8 mouse cellular contexts compared by ENCODE assay signal in the genomic region with DNA sequence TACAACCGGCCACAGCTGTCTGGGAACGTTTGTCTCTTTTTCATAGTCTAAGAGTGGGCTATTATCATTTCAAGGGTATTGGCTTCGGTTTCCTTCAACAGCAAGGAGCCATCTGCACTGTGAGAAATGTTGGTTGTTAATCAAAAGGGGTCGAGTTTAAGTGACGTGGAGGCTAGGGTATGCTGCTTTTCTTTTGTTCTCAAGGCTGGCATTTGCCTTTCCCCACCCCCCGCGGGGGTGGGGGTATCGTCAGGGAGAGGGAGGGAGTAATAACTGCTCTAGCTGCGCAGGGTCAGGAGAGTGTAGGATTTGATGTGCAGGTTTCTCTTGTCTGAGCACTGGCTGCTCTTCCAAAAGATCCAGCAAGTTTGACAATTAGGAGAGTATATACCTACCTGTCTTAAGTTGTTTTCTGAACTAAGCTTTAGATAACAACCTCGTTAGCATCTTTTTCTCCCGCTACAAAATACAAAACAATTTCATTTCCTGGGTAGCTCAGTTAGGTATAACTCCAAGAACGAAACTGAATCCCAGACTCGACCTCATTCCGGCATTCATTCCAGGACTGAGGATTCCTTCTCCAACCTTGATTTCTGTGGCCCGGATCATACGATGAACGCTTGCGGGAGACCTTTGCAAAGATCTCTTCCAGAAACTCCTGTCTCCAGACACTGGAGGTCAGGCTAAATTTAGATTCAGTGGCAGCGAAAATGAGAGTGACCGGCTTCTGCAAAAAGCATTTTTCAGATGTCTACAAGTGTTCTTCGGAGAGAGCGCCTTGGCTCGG. TPM values are rescaled to one million over a fixed set of nuclear protein-coding genes. Genes with fewer than 3 reads are reported as not detected.
DNase-seq lines count a peak whose midpoint lies in the region; ATAC-seq and TF ChIP-seq lines count a peak whose summit lies in the region.

No protein-coding gene starts in this region.

- H3K27me3 ChIP-seq in embryonic facial prominence, embryonic 15.5 days: no peaks in the 10 kb centered on the region
- H3K27me3 ChIP-seq in hindbrain, embryonic 14.5 days (ENCODE audit: control insufficient read depth, insufficient read depth, low read length): no peaks in the 10 kb centered on the region
- no peaks in the 10 kb centered on the region for H3K27me3 ChIP-seq in liver, embryonic 15.5 days

- H3K36me3 ChIP-seq in embryonic facial prominence, embryonic 15.5 days: no peaks in the 10 kb centered on the region
- H3K36me3 ChIP-seq in hindbrain, embryonic 14.5 days (replicated peaks; ENCODE audit: control insufficient read depth, insufficient read depth): no peaks in the 10 kb centered on the region
- no peaks in the 10 kb centered on the region for H3K36me3 ChIP-seq in liver, embryonic 15.5 days (replicated peaks)

- H3K9me3 ChIP-seq in embryonic facial prominence, embryonic 15.5 days (replicated peaks): no peaks in the 10 kb centered on the region
- no peaks in the 10 kb centered on the region for H3K9me3 ChIP-seq in hindbrain, embryonic 14.5 days (ENCODE audit: control insufficient read depth, low read length)
- H3K9me3 ChIP-seq in liver, embryonic 15.5 days (replicated peaks): no peaks in the 10 kb centered on the region

- H3K27ac ChIP-seq in bone marrow, adult 2 months (ENCODE audit: control insufficient read depth, insufficient read depth, low read depth, low read length, poor library complexity): peak overlapping the region; percentile 77
- H3K27ac ChIP-seq in embryonic facial prominence, embryonic 15.5 days (replicated peaks): peak overlapping the region; percentile 89
- H3K27ac ChIP-seq in hindbrain, embryonic 14.5 days: peak overlapping the region; percentile 93
- H3K27ac ChIP-seq in liver, embryonic 15.5 days (replicated peaks): peak overlapping the region; percentile 89

- peak; percentile 26 for DNase-seq in right cerebral cortex, adult 18-20 months
- no peak for DNase-seq in right cerebral cortex, postnatal 36 days (ENCODE audit: low spot score in 2 of 2)
- peak; percentile 69 for DNase-seq in hindbrain, embryonic 14.5 days (ENCODE audit: low spot score)
- peak; percentile 47 for DNase-seq in ovary, postnatal 36 days (ENCODE audit: low spot score)
- DNase-seq in urinary bladder, postnatal 25 days (ENCODE audit: low spot score): no peak

- under 1% methylated on average over 23 of the region's 23 CpGs for WGBS in bone marrow, adult 2 months
- under 1% methylated on average over 23 of the region's 23 CpGs for WGBS in embryonic facial prominence, embryonic 15.5 days
- WGBS in hindbrain, embryonic 14.5 days: under 1% methylated on average over 23 of the region's 23 CpGs
- 1% methylated on average over 23 of the region's 23 CpGs for WGBS in liver, embryonic 15.5 days (ENCODE audit: insufficient replicate concordance)

- H3K9ac ChIP-seq in embryonic facial prominence, embryonic 15.5 days: peak overlapping the region; percentile 53
- H3K9ac ChIP-seq in hindbrain, embryonic 14.5 days: peak overlapping the region; percentile 68
- H3K9ac ChIP-seq in liver, embryonic 15.5 days: peak overlapping the region; percentile 65

- no peaks in the 10 kb centered on the region; the same call in 1 of the 2 replicates for H3K4me1 ChIP-seq in bone marrow, adult 2 months (ENCODE audit: control insufficient read depth, insufficient read depth, low read length)
- H3K4me1 ChIP-seq in embryonic facial prominence, embryonic 15.5 days: peaks cover 11% of the 10 kb centered on the region
- peaks cover 15% of the 10 kb centered on the region for H3K4me1 ChIP-seq in hindbrain, embryonic 14.5 days (replicated peaks; ENCODE audit: control insufficient read depth, insufficient read depth, low read length)
- peaks cover 26% of the 10 kb centered on the region for H3K4me1 ChIP-seq in liver, embryonic 15.5 days (replicated peaks)

- H3K4me2 ChIP-seq in embryonic facial prominence, embryonic 15.5 days (replicated peaks): peak overlapping the region; percentile 78
- peak overlapping the region; percentile 78 for H3K4me2 ChIP-seq in hindbrain, embryonic 14.5 days (replicated peaks)
- peak overlapping the region; percentile 94 for H3K4me2 ChIP-seq in liver, embryonic 15.5 days

- no peak for TF ChIP-seq CTCF in bone marrow, adult 2 months (IDR thresholded peaks at IDR 0.05; ENCODE audit: control insufficient read depth, insufficient read depth, low read length)

- 0 out of 2 replicates have a peak, but pooled peaks have one; percentile 21 for ATAC-seq in embryonic facial prominence, embryonic 15.5 days (ENCODE audit: insufficient number of reproducible peaks, low FRiP score, low TSS enrichment, low read depth)
- peak; percentile 63 for ATAC-seq in hindbrain, embryonic 14.5 days (ENCODE audit: low FRiP score)
- ATAC-seq in liver, embryonic 15.5 days (ENCODE audit: insufficient read depth): no peak; the same call in 1 of the 2 replicates

- peak overlapping the region; percentile 67 for H3K4me3 ChIP-seq in bone marrow, adult 2 months (replicated peaks; ENCODE audit: control insufficient read depth, low read depth, low read length)
- peak overlapping the region; percentile 78 for H3K4me3 ChIP-seq in embryonic facial prominence, embryonic 15.5 days (replicated peaks)
- peak overlapping the region; percentile 63 for H3K4me3 ChIP-seq in hindbrain, embryonic 14.5 days (replicated peaks; ENCODE audit: low read length)
- H3K4me3 ChIP-seq in liver, embryonic 15.5 days (replicated peaks): peak overlapping the region; percentile 83

- no peak for TF ChIP-seq POLR2A in bone marrow, adult 2 months (IDR thresholded peaks at IDR 0.05; ENCODE audit: borderline replicate concordance, control insufficient read depth, low read depth, low read length)

RNA-seq across cellular contexts. Expression of gene Hsdl2, which starts 0.7 kb away (rescaled TPM):
- 7.7 and 15.2 TPM in 2 replicates for polyA plus RNA-seq in bone marrow, adult 2 months (2011; ENCODE audit: insufficient read depth, insufficient read length, low replicate concordance, missing spikeins)
- polyA plus RNA-seq in embryonic facial prominence, embryonic 15.5 days (2015; fragmentation: Nextera tagmentation; extraction: Ambion mirVana): 25.7 and 27.1 TPM in 2 replicates
- 38.1 and 41.7 TPM in 2 replicates for polyA plus RNA-seq in hindbrain, embryonic 14.5 days (2014; fragmentation: Nextera tagmentation; extraction: Ambion mirVana)
- 19.2 and 19.6 TPM in 2 replicates for polyA plus RNA-seq in liver, embryonic 15.5 days (2015; fragmentation: Nextera tagmentation; extraction: Ambion mirVana)

RNA-seq across cellular contexts. Expression of gene Ptbp3, which starts 31.5 kb away (rescaled TPM):
- polyA plus RNA-seq in bone marrow, adult 2 months (2011; ENCODE audit: insufficient read depth, insufficient read length, low replicate concordance, missing spikeins): 46.2 and 50.7 TPM in 2 replicates
- polyA plus RNA-seq in embryonic facial prominence, embryonic 15.5 days (2015; fragmentation: Nextera tagmentation; extraction: Ambion mirVana): 42.5 and 42.9 TPM in 2 replicates
- 24.9 and 25.6 TPM in 2 replicates for polyA plus RNA-seq in hindbrain, embryonic 14.5 days (2014; fragmentation: Nextera tagmentation; extraction: Ambion mirVana)
- polyA plus RNA-seq in liver, embryonic 15.5 days (2015; fragmentation: Nextera tagmentation; extraction: Ambion mirVana): 50.5 and 60.6 TPM in 2 replicates

RNA-seq across cellular contexts. Expression of gene E130308A19Rik, which starts 45.3 kb away (rescaled TPM):
- polyA plus RNA-seq in bone marrow, adult 2 months (2011; ENCODE audit: insufficient read depth, insufficient read length, low replicate concordance, missing spikeins): 3.7 and 6.5 TPM in 2 replicates
- polyA plus RNA-seq in embryonic facial prominence, embryonic 15.5 days (2015; fragmentation: Nextera tagmentation; extraction: Ambion mirVana): 18.7 and 19.1 TPM in 2 replicates
- polyA plus RNA-seq in hindbrain, embryonic 14.5 days (2014; fragmentation: Nextera tagmentation; extraction: Ambion mirVana): 54.7 and 59.9 TPM in 2 replicates
- polyA plus RNA-seq in liver, embryonic 15.5 days (2015; fragmentation: Nextera tagmentation; extraction: Ambion mirVana): 9.8 and 9.9 TPM in 2 replicates

Comparison
In these comparisons a context has a peak if more than half of its experiments do, and no peak if none do; other contexts are left out.
1. DNase-seq: peak in right cerebral cortex, adult 18-20 months (single experiment), hindbrain, embryonic 14.5 days (single experiment) and ovary, postnatal 36 days (single experiment); none in right cerebral cortex, postnatal 36 days (0 of 2) and urinary bladder, postnatal 25 days (single experiment).
2. Peak in every context shown above with its lines, with median percentiles within 50 percentile points of each other: H3K27ac ChIP-seq, H3K4me3 ChIP-seq, H3K4me2 ChIP-seq and H3K9ac ChIP-seq.